Mouse (Mus musculus) testis, adult 2 months (tissue): Measurements from ENCODE around the gene Ugt1a2.

Source experiments
- CTCF ChIP-seq: fragments of 200-500 bp; IDR thresholded peaks from 2 replicates; pipeline ENCODE4 v1.5.1; 2012; ENCODE audit warnings: low read depth, mild to moderate bottlenecking, inconsistent platforms, low read length, moderate library complexity; ENCODE audit not compliant: control insufficient read depth, insufficient read depth, insufficient replicate concordance
- POLR2A ChIP-seq: fragments of 200-500 bp; IDR thresholded peaks from 2 replicates; pipeline ENCODE4 v1.6.1; 2012; ENCODE audit warnings: low read depth, mild to moderate bottlenecking, inconsistent platforms, low read length, moderate library complexity; ENCODE audit not compliant: control insufficient read depth

GRCm38 (mm10) chr1:88200456-88200855, at the start of gene Ugt1a2:
- no peak for TF ChIP-seq CTCF
- TF ChIP-seq POLR2A, result no peak
